Mouse (Mus musculus): Measurements from ENCODE around the gene Kctd12. TPM values are rescaled to one million over a fixed set of nuclear protein-coding genes. Genes with fewer than 3 reads are reported as not detected.

Gene Kctd12
- 2.5 and 2.7 TPM in 2 replicates for total RNA-seq (2012; rRNA removed)

DNA sequence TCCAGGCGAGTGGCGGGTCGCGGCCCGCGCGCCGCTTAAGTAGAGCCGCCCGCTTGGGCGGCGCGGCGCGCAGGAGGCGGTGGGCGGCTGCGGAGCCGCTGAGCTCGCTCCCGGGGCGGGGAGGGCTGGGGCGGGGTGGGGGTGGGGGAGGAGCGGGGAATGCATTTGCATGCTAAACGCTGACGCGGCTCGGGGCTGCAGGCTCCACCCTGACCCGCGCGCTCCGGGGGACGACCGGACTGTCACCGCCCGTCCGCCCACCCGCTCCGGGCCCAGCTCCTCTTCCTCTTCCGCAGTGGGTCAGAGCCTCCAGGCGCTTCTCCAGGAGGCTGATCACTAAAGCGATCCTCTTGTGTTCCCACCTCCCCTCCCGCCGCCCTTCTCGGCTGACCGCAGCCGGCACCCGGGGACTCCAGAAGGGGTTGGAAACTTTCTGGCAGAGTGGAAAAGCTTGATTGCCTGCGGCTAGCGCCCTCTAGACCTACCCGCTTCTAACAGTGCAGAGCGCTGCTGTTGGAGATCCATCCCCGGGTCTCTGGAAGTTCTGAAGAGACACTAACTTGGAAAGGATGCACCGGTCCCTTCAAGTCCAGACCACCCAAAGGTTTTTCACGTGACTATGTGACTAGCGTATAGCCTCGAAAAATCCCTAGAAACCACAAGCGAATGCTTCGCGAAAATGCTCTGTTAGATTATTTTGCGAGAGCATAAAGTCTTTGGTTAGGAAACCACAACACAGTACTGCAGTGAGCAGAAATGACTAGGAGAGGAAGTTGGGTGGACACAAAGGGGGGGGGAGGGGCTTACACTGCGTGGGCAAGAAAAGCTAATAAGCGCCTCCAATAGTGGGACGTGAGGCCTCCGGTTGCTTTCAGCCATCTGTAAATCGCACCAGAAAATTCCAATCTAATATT, at the start of gene Kctd12:
Gene Kctd12, minus strand, starts transcription at position 11 of the 914 bp plus-strand sequence.
- no peaks in the 10 kb centered on the region for H3K9me3 ChIP-seq (ENCODE audit: control insufficient read depth, insufficient read depth, low read depth, low read length)
- peak; percentile 63 for DNase-seq (ENCODE audit: low read depth, low spot score)
- in situ Hi-C loops (cut with MboI; ENCODE audit: low sequenced_read_pairs in 2 of 2, unreplicated experiment in 2 of 2) = no loop called here
- peaks cover 0 to 2% of the 10 kb centered on the region in 2 experiments; a peak in 2 of 4 replicates for H3K4me1 ChIP-seq (ENCODE audit: control insufficient read depth in 2 of 2, insufficient read depth in 2 of 2, low read length in 2 of 2, poor library complexity in 1 of 2)
- TF ChIP-seq ZNF384 (IDR thresholded peaks at IDR 0.05; ENCODE audit: low read depth, low read length) (no peak), MAFK (IDR thresholded peaks at IDR 0.05; ENCODE audit: insufficient read depth, low read depth, low read length) (0 out of 2 replicates have a peak, but pooled peaks have one; percentile 13), HCFC1 (IDR thresholded peaks at IDR 0.05; ENCODE audit: borderline replicate concordance, insufficient read depth, low read length) (no peak)
- peak within 1 kb of the TSS; percentile 81 for H3K9ac ChIP-seq (ENCODE audit: insufficient read depth, low read depth, low read length, poor library complexity, severe bottlenecking)
- peak within 1 kb of the TSS; percentile 78 to 84 for H3K4me3 ChIP-seq (ENCODE audit: insufficient read depth in 1 of 2, low read depth in 1 of 2, low read length in 2 of 2, poor library complexity in 1 of 2, severe bottlenecking in 1 of 2)
- H3K36me3 ChIP-seq (ENCODE audit: control insufficient read depth, insufficient read depth, low read length, poor library complexity, severe bottlenecking) = no peaks in the 10 kb centered on the region
- H3K27ac ChIP-seq (ENCODE audit: insufficient read depth, low read depth, low read length, poor library complexity, severe bottlenecking) = no peak within 1 kb of the TSS; the same call in 1 of the 2 replicates

DNA sequence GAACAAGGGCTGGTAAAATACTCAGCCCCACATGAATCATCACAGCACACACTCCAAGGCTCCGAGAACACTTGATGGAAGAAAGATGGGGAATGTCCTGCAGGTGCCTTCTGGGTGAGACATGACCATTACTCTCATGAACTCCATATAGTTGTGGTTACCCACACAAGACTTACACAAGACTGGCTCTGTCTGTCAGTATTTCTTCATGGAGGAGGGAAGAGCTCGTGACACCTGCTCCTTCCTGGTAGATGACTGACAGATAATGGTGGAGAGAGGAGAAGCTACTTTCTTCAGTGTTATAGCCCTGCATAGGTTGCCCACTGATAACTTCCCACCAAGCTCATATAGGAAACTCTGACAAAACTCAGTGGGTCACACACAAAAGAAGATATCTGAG, 46.8 kb upstream of the Kctd12 start:
- TF ChIP-seq HCFC1 (IDR thresholded peaks at IDR 0.05; ENCODE audit: borderline replicate concordance, insufficient read depth, low read length) (no peak), MAFK (IDR thresholded peaks at IDR 0.05; ENCODE audit: insufficient read depth, low read depth, low read length) (no peak), CHD2 (IDR thresholded peaks at IDR 0.05; ENCODE audit: low read depth, low read length) (no peak), ZNF384 (IDR thresholded peaks at IDR 0.05; ENCODE audit: low read depth, low read length) (no peak), ZC3H11A (IDR thresholded peaks at IDR 0.05; ENCODE audit: borderline replicate concordance, low read depth, low read length) (no peak)
- Histone ChIP-seq H3K9me3 (ENCODE audit: control insufficient read depth, insufficient read depth, low read depth, low read length) (no peaks in the 10 kb centered on the region), H3K27ac (ENCODE audit: insufficient read depth, low read depth, low read length, poor library complexity, severe bottlenecking) (no peak overlapping the region), H3K4me1 (ENCODE audit: control insufficient read depth in 2 of 2, insufficient read depth in 2 of 2, low read length in 2 of 2, poor library complexity in 1 of 2) (no peaks in the 10 kb centered on the region), H3K9ac (ENCODE audit: insufficient read depth, low read depth, low read length, poor library complexity, severe bottlenecking) (no peak overlapping the region), H3K4me3 (ENCODE audit: insufficient read depth in 1 of 2, low read depth in 1 of 2, low read length in 2 of 2, poor library complexity in 1 of 2, severe bottlenecking in 1 of 2) (no peak overlapping the region), H3K36me3 (ENCODE audit: control insufficient read depth, insufficient read depth, low read length, poor library complexity, severe bottlenecking) (no peaks in the 10 kb centered on the region)
- no peak for DNase-seq (ENCODE audit: low read depth, low spot score)
- in situ Hi-C loops (cut with MboI; ENCODE audit: low sequenced_read_pairs in 2 of 2, unreplicated experiment in 2 of 2) = no loop called here

DNA sequence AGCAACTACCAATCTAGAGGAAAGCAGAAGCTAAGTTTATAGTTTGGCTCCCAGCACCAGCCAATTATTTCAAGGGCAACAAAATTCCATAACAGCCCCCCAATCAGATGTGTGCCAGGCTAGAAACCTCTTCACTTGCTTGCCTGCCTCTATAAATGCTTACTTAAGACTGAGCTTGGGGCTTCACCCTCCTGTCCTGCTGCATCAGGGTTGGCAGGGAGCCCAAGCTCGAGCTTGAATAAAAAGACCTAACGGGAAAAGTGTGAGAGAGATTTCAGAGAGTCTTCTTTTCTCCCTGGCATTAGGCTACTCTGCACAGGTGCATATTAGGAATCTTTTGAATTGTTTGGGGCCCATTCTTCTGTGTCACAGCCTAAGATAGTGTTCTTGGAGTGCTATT, 37.6 kb upstream of the Kctd12 start:
- Histone ChIP-seq H3K36me3 (ENCODE audit: control insufficient read depth, insufficient read depth, low read length, poor library complexity, severe bottlenecking) (no peaks in the 10 kb centered on the region), H3K27ac (ENCODE audit: insufficient read depth, low read depth, low read length, poor library complexity, severe bottlenecking) (no peak overlapping the region), H3K4me3 (ENCODE audit: insufficient read depth in 1 of 2, low read depth in 1 of 2, low read length in 2 of 2, poor library complexity in 1 of 2, severe bottlenecking in 1 of 2) (no peak overlapping the region), H3K9me3 (ENCODE audit: control insufficient read depth, insufficient read depth, low read depth, low read length) (no peaks in the 10 kb centered on the region), H3K9ac (ENCODE audit: insufficient read depth, low read depth, low read length, poor library complexity, severe bottlenecking) (no peak overlapping the region), H3K4me1 (ENCODE audit: control insufficient read depth in 2 of 2, insufficient read depth in 2 of 2, low read length in 2 of 2, poor library complexity in 1 of 2) (no peaks in the 10 kb centered on the region)
- no peak for TF ChIP-seq MAFK (IDR thresholded peaks at IDR 0.05; ENCODE audit: insufficient read depth, low read depth, low read length)
- no peak for TF ChIP-seq CHD2 (IDR thresholded peaks at IDR 0.05; ENCODE audit: low read depth, low read length)
- TF ChIP-seq ZNF384 (IDR thresholded peaks at IDR 0.05; ENCODE audit: low read depth, low read length) = no peak
- TF ChIP-seq HCFC1 (IDR thresholded peaks at IDR 0.05; ENCODE audit: borderline replicate concordance, insufficient read depth, low read length) = no peak
- no peak for TF ChIP-seq ZC3H11A (IDR thresholded peaks at IDR 0.05; ENCODE audit: borderline replicate concordance, low read depth, low read length)
- DNase-seq (ENCODE audit: low read depth, low spot score) = no peak
- in situ Hi-C loops (cut with MboI; ENCODE audit: low sequenced_read_pairs in 2 of 2, unreplicated experiment in 2 of 2) = no loop called here

DNA sequence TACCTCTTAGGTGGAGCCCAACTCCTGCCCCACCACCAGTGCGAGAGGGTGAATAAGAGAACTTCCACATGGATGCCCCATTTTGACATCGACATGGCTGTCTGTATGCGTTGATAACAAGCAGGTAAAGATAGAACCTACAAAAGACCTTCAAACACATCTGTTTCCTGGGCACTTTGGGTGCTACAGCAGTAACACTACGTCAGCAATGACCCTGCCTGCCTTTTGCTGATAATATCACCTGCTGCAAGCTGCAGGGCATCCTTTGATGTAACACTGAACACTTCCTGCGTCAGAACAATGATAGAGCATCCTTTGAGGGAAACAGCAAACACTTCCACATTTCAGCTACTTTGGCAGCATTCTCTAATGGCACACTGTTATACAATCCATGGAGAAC, 34.6 kb upstream of the Kctd12 start:
- Histone ChIP-seq H3K4me1 (ENCODE audit: control insufficient read depth in 2 of 2, insufficient read depth in 2 of 2, low read length in 2 of 2, poor library complexity in 1 of 2) (no peaks in the 10 kb centered on the region), H3K9me3 (ENCODE audit: control insufficient read depth, insufficient read depth, low read depth, low read length) (no peaks in the 10 kb centered on the region), H3K9ac (ENCODE audit: insufficient read depth, low read depth, low read length, poor library complexity, severe bottlenecking) (no peak overlapping the region), H3K4me3 (ENCODE audit: insufficient read depth in 1 of 2, low read depth in 1 of 2, low read length in 2 of 2, poor library complexity in 1 of 2, severe bottlenecking in 1 of 2) (no peak overlapping the region), H3K36me3 (ENCODE audit: control insufficient read depth, insufficient read depth, low read length, poor library complexity, severe bottlenecking) (no peaks in the 10 kb centered on the region), H3K27ac (ENCODE audit: insufficient read depth, low read depth, low read length, poor library complexity, severe bottlenecking) (no peak overlapping the region)
- DNase-seq (ENCODE audit: low read depth, low spot score) = no peak
- TF ChIP-seq MAFK (IDR thresholded peaks at IDR 0.05; ENCODE audit: insufficient read depth, low read depth, low read length) = no peak
- TF ChIP-seq CHD2 (IDR thresholded peaks at IDR 0.05; ENCODE audit: low read depth, low read length) = no peak
- TF ChIP-seq HCFC1 (IDR thresholded peaks at IDR 0.05; ENCODE audit: borderline replicate concordance, insufficient read depth, low read length) = no peak
- no peak for TF ChIP-seq ZC3H11A (IDR thresholded peaks at IDR 0.05; ENCODE audit: borderline replicate concordance, low read depth, low read length)
- no peak for TF ChIP-seq ZNF384 (IDR thresholded peaks at IDR 0.05; ENCODE audit: low read depth, low read length)
- in situ Hi-C loops (cut with MboI; ENCODE audit: low sequenced_read_pairs in 2 of 2, unreplicated experiment in 2 of 2) = no loop called here

Measured in ES-E14 (cell line).